Mouse (Mus musculus): ENCODE results near the gene Gm28230.

Gm28230 gene

DNA sequence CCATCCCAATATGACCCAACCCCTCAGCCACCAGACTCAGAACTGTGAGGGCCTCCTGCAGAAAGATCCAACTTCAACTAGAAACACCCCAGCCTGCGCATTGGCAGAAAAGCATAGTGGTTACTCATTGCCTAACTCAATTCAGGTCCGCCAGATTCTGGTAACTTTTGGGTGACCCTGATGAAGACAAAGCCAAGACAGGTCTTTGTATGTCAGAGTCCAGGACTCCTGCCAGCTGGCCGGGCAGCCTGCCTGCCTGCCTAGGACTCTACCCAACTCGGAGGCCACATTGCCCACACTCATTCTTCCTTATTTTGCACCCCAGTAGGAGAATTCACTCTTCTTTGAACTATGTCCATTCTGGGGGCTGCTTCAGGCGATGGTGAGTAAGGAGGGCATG lies at the start of gene Gm28230:
TSS of gene Gm28230 (plus strand) at position 178 of the 400 bp plus-strand sequence.
- DNase-seq (ENCODE audit: low spot score) = no peak

DNA sequence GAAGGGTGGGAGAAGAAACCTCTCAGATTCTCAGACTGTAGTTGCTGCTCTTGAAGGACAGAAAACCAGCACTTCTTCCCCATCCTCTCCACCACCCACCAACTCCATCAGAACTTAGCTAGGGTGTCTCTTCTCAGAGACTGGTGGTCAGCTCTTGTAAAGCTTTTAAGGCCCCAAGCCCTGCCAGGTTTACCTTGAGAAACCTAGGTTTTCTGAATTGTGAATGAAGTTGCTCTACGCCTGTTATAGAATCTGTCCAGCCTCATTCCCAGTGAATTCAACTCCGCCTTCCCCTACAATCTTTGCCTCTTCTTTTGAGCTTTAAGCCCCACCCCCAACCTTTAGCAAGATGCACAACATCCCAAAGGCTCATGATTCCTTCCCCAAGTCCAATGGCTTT lies 49.4 kb upstream of the Gm28230 start:
- no peak for DNase-seq (ENCODE audit: low spot score)

DNA sequence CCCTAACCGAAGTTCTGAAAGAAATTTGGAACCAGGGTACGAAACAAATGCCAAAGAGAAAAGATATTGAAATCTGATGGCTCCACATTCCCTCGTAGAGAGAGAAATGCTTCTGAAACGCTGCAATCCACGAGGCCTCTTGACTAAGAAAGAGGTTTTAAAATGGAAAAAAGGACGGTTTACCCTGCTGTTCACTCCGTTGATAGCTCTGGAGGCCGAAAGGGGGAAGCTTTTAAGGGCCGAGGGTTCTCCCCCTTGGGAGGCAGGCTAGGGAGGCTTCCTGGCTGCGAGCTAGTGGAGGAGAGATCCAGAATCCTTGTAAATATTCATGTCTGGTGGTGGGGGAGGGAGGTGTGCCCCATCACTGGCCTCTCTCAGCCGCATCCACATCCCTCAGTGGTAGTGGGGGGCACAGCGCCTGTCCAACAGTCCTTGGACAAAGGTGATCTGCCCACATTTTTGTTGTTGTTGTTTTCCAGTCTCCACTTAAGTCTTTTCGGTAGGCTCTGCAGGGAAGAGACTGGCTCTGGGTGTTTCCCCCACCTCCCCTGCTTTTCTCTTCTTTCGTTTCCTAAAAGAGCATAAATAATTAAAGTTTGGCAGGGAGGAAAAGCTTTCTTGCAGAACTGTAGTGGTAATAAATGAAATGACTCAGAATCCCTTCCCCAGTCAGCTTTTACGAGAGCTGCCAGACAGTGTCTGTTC lies 47.5 kb upstream of the Gm28230 start, which contains the start of gene Hoxd11:
TSS of gene Hoxd11 (plus strand) at position 667 of the 705 bp plus-strand sequence.
- no peak for DNase-seq (ENCODE audit: low spot score)

DNA sequence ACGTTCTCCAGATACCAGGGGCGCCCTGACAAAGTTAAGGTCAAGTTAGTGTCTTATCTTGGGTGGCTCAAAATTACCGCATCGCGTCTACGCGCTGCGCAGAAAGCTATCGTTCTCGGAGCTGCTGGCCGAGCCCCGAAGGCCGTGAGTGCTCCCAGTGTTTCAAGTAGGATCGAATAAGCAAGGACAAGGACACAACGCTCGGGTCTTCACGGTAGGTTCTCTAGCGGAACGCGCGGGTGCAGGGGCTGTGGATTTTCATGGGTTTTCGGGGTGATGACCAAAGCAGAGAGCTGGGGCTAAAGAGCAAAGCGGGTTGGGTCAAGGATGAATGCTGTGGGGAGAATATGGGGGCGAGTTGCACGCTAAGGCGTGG lies 46.9 kb upstream of the Gm28230 start:
- DNase-seq (ENCODE audit: low spot score) = no peak

DNA sequence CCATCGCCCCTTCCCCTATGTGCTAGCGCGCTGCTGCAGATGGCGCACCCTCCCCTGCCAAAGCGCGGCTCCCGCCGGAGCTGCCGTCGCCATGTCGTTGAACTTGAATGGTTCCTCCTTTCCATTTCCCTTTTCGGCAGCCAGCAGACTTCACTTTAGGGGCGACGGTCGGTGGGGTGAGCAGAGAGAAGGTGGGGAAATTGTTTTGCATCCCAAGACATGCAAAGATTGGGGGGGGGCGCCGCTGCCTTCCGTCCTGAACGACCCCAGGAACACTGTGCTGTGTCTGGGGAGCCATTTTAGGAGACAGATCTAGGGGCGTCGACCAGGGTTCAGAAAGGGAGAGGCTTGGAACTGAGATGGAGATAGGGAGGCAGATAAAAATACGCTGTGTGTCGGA lies 46.5 kb upstream of the Gm28230 start:
- no peak for DNase-seq (ENCODE audit: low spot score)

DNA sequence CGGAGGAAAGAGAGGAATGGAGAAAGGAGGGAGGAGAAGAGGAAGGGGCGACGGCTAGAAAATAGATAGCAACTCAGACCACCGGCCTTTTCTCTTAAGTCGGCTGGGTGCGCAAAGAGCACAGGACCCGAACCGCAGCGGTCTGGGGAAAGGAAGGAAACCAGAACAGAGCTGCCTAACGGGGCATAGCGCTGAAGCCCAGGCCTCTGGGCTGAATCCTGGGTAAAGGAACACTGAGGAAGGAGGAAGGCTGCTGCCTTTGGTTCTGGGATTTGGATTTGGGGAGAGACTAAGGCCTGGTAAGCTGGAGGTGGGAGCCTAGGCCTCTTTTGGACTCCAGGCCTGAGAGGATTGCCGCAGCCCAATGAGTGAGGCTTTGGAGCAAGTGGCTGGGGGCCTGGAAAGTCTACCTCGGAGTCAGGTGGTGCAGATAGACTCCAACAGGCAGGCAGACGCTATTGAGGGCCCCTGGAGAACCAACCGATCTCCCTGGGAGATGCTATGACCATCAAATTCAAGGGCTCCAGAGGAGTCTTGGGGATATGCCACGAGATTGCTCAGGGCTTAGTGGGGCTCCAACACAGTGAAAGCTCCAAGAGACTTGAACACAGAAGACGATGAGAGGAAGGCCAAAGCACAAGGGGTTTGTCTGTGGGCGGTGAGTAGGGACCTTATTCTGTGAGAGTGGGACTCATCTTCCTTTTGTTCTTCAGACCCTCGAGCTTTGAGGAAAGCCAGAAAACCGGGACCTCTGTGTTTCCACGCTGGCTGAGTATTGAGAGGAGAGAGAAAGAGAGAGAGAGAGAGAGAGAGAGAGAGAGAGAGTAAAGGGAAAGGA lies 45.7 kb upstream of the Gm28230 start:
- no peak for DNase-seq (ENCODE audit: low spot score)

DNA sequence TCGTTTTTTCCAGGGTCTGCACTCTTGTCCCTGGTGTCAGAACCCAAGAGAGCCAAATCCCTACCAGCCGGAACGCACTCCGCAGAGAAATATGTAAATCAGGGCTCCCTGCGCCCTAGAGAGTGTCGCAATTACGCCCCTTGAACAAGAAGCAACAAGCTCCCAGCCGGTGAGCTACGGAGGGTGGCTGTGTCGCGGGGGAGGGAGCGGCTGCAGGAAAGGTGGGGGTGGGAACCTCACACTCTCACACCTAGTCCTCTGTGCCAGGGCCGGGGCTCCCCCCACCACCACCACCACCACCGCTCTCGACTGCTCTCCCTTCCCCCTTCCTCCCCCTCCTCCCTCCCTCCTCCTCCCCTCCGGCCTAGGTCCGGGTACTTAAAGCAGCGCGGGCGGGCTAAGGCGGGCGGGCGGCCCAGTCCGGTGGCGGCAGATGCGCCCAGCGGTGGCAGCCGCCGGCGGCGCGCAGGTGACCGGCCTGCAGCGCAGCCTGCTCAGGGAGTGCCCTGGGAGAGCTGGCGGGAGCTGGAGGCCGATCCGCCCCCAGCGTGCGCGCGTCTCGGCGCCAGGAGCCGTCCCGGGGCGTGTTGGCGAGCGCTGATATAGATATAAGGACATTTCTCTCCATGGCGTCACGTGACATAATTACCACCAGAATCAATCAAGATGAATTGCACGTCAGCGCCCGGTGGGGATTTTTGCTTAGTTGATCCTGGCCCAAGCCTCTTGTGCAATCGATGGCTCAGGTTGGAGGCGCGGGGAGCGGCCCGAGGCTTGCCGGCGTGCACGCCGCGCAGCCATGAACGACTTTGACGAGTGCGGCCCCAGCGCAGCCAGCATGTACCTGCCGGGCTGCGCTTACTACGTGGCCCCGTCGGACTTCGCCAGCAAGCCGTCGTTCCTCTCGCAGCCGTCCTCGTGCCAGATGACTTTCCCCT lies 44.7 kb upstream of the Gm28230 start:
- DNase-seq (ENCODE audit: low spot score) = no peak

DNA sequence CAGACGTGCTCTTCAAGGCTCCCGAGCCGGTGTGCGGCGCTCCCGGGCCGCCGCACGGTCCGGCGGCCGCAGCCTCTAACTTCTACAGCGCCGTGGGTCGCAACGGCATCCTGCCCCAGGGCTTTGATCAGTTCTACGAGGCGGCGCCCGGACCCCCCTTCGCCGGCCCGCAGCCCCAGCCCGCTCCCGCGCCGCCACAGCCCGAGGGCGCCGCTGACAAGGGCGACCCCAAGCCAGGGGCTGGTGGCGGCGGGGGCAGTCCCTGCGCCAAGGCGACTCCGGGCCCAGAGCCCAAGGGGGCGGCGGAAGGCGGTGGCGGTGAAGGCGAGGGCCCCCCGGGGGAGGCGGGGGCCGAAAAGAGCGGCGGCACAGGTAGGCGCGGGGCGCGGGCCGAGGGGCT lies 43.7 kb upstream of the Gm28230 start:
- no peak for DNase-seq (ENCODE audit: low spot score)

DNA sequence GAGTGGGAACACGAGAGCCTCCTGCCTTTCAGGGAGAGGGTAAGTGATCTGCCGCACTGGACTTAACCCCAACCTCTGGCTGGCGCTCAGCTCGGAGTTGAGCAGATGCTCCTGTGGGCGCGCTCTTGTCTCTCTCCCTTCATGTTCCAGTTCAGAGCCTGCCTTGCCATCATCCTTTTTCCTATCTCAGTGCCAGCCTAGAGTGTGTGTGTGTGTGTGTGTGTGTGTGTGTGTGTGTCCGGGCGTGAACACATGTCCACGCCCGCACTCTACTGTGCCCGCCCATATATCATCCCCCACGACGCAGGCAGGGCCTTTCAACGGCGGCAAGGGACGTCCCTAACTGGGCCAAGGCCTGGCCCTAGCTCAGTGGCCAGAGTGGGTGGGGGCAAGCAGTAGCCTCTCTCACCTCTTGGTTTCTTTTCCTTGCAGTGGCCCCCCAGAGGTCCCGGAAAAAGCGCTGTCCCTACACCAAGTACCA lies 43.0 kb upstream of the Gm28230 start:
- DNase-seq (ENCODE audit: low spot score) = no peak

DNA sequence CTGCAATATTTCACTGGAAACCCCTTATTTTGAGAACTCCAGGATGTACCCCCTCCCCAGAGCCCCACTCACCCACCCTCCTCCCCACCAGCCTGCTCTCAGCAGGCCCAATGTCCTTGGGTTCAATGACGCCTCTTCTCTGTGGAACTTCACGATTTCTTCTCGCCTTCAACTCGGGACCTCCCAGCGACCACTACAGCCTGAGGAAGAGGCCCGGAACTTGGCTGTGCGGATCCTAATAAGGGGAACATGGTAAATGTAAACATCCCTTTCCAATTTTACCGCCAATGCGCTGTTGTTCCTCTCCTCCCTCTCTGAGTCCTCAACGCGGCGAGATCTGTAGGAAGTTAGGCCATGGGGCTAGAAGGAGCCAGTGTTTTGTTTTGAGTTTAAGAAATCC lies 42.4 kb upstream of the Gm28230 start:
- DNase-seq (ENCODE audit: low spot score) = no peak

DNA sequence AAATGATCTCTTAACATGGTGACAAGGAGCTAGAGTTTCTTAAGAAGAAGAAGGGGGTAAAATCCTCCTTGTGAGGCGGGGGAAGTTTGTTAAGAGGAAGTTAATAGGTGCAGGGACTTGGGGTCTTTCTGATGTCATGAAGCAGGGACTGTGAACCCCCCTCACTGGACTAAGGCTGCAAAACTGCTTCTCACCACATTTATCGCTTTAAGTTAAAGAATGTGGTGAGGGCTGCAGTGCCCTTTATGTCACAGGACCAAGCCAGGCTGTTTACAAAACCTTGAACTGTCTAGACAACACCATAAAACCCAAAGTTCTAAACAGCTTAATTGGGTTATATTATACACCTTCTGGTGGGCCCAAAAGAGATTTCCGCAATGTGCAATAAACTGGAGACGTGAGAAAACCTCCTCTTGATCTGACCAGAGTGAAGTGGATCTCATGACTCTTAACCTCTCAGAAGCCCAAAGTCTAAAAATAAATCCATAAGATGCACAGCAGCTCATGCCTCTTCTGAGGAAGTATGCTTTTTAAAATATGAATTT lies 41.4 kb upstream of the Gm28230 start:
- DNase-seq (ENCODE audit: low spot score) = no peak

DNA sequence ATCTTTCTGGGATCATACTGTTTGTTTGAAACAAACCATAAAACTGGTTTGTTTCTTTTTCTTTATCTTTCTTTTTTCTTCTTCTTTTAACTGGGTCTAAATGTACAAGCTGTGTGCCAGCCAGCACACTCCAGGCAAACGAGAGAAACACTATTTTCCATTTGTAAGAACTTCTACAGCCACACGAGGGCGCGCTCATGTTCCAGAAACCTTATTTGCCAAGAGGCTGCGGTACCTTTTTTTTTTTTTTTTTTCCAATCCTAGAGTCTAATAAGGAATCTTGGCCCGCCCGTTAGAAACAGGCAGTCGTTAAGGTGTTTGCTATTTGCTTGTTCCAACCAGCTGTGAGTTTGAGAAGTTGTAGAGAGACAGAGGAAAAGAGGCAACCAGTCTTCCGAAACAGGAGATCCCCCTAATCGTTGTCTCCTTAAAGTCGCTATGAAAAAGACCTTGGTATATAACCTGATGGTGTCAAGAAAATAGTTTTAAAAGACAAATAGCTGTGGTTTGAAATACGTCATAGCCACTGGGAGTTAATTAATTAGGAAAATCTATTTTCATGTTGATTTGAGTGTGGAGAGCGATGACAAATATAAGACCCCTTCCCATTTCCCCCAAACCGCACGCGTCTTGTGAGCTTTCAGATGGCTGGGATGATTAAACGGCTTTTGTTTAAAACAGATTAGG lies 40.1 kb upstream of the Gm28230 start:
- no peak for DNase-seq (ENCODE audit: low spot score)

DNA sequence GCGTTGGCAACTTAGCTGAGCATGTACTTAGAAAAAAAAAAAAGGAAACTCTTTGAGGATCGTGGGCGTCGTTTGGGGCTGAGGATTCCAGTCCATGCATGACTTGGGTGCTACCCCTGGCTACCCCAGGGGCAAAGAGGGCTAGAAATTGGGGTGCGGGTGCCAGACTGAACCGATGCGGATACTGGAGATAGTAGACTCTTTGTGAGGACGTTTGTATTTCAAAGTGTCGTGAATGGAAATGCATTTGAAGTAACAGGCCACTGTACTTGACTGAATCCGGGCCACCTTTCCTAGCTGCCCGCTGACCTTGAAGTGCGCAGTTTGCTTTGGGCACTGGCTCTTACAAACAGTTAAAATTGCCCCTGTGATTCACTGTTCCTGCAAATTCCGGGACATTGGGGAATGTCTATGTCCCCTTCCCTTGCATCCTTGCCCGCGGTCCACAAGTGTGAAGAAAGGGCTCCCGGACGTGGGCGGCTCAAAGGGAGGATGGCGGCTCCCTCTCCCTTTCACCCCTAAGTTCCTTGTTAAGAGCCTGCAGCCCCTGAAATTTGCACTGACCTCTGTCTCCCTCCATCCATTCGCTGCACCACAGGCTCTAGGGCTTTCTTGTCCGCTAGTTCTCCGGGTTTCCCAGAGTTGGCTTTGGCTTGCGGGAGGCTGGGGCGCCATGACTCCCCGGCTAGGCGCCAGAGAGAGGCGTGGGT lies 39.4 kb upstream of the Gm28230 start:
- DNase-seq (ENCODE audit: low spot score) = no peak

DNA sequence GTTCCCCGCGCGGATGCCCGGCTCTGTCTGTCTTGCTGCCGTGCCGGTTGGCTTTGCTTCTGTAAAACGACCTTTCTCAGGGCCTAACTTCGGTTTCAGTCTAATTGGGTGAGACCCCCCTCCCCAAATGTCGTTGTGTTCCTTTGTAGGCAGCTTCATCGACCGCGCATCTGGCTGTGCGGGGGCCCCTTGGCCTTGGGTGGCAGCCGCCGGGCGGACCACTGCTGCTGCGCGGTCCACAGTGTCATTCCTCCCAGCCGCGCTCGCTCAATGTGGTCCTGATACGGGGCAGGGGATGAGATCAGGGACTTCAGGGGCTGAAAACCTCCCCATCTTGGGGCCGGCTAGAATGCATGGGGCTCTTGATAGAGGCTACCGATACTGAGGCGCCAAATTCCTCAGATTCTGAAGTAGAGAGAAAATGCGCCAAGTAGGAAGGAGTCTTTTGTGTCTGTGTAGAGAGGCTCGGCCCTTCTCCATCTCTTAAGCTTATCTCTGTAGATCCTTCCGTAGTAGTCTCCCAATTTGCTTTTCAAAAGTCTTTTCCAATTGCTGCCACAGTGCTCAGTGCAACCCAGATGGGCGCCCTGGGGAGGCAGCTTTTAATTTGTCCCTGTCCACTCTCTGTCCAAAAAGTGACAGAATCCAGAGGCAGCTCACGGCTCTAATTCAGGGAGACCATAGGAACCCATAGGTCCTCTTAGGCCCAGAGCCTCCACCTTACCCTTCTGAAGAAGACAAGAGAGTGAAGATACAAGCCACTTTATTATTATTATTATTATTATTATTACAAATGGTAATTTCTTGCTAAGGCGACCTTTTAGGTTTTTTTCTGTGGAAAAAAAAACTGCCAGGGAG lies 38.6 kb upstream of the Gm28230 start:
- DNase-seq (ENCODE audit: low spot score) = no peak

DNA sequence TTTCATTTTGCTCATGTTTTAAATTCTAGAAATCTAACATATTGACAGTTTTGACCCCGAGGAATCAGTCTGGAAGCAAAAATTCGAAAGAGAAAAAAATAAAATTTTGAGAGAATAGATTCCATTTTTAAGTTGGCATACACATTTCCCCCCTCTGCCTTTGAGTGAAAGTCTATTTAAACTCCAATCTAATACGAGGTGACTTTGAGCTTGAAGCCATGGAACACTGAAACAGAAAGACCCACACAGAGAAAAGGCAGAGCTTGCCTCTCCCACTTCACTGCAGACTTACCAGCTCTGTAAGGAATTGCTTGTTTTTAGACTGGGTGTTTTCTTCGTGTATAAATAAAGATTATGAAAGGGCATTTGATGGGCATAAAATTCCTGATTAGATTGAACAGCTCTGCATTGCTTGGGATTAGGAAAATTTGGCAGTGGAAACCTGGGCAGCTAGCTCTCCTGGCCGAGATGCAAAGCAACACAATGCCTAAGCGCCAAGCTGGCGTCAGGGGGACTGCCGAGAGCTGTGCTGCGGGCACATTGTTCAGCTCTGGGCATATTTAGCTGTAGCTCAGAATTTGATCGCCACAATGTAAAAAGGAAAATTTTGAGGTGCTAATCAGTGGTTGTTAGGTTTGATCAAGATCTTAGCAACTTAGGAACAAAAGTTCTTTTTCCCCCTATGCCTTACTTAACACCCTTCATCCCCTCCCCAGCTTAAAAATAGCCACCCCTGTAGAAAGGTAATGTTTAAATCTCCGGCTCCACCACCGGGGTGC lies 37.5 kb upstream of the Gm28230 start:
- DNase-seq (ENCODE audit: low spot score) = no peak

DNA sequence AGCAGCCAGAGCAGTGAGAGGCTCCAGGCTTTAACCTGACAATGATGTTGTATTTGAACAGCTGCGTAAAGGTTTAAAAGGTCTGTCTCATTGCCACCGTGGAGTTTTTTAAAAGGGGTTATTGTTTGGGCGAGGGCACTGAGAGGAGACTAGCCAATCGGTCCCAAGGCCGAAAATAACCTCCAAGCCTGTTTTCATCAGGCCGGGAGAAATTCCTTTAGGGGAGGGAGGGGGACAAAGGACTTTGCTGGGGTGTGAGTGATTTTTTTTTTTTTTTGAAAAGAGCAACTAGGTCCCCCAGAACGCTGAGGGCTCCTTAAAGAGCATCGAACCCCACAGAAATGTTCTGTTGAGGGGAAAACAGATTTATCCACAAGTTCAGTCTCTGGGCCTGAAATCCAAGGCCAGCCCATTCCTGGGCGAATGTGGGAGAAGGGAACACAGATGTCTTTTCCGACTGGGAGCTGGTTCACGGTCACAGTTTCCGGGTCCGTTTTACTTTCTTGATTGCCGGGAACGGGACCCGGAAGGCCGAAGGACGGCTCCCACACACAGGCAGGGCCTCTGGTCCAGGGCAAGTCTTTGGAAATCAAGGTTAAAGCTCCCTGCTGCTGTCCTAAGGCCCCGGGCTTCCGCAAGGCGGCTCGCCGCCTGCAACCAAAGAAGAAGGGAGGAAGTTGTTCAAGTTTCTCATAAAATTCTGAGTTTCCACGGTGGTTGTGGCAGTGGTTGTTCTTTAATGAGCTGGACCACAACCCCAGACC lies 36.8 kb upstream of the Gm28230 start:
- no peak for DNase-seq (ENCODE audit: low spot score)

DNA sequence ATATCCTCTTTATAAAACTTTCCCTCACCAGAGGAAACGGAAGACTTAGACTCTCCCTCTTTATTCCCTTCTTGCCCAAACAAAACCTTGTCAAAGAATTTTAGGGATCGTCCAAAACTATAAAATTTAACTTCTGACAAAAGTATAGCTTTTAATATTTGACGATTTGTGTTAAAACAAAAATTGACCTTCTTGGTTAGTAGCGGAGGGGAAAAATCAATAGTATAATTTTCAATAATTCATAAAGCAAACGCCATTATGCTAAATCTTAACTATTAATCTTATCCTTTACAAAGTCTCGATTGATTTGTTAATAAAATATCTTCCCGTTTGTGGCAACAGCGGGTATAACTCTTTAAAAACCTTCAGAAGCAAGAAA lies 36.2 kb upstream of the Gm28230 start:
- DNase-seq (ENCODE audit: low spot score) = no peak

Data from layer of hippocampus, adult 9-10 months (tissue).